Mouse (Mus musculus): Measurements from ENCODE around the gene Rcbtb2.

GRCm38 (mm10) chr14:73146721-73147120 lies 23.9 kb downstream of the Rcbtb2 start:
- TF ChIP-seq CTCF (IDR thresholded peaks at IDR 0.05; ENCODE audit: extremely low read depth, insufficient read depth, insufficient read length, insufficient replicate concordance), result no peak
- no peak for TF ChIP-seq POLR2A (IDR thresholded peaks at IDR 0.05; ENCODE audit: low read depth, low read length)
